Mouse (Mus musculus) natural killer cell, adult 2 months (primary cell): Measurements from ENCODE around the gene Gda.

ENCODE experiments used
- DNase-seq, 2 experiments: peaks; one replicate each; pipeline ENCODE4 v3.0.0; 2022; ENCODE audit warnings: low spot score in 2 of 2

Gene Gda

DNA sequence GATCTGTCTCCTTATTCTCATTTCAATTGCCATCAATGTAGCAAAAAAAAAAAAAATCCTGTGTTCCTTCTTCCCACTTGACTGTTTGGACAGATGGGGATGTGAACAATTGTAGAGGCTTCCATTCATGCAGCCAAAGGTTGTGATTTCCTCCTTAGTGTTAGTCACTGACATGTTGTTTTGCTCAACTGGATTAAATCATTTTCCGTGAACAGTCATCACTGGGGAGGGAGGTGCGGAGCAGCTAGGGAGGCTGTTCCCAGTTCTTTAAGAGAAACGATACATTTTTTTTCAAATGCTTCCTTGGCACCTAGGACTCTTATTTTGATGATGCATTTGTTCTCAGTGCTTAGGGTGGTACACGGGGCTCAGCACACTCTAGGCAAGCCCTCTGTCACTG lies 15.8 kb downstream of the Gda start:
- no peak for DNase-seq

DNA sequence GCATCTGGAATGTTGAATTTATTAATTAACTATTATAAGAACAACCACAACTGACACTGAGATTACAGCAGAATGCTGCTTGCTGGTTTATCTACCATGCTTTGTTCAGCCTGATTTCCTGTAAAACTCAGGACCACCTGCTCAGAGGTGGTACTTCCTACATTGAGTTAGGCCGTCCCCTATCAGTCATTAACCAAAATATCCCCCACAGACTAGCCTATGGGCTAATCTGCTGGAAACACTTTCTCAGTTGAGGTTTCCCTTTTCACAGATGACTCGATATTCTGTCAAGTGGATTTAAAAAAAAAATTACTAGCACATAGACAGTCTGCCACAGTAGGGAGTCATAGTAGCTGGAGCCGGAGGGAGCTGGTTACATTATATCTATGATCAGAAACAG lies 31.5 kb downstream of the Gda start:
- DNase-seq = no peak

DNA sequence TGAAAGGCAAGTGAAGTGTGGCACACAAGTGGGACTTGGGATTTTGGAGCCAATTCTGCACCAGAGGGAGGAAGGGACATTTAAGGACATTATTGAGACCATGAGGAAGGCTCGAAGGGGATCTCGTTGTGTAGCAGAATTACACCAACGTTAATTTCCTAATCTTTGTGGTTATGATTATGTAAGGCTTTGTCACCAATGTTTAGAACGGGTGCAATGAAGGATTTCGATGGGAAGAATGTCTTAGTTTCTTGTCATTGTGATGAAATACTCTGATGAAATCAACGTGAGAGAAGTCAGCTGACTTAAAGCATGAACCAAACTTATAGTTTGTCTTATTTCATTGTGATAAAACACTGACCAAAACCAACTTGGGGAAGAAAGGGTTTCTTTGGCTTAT lies 32.4 kb downstream of the Gda start:
- no peak for DNase-seq

DNA sequence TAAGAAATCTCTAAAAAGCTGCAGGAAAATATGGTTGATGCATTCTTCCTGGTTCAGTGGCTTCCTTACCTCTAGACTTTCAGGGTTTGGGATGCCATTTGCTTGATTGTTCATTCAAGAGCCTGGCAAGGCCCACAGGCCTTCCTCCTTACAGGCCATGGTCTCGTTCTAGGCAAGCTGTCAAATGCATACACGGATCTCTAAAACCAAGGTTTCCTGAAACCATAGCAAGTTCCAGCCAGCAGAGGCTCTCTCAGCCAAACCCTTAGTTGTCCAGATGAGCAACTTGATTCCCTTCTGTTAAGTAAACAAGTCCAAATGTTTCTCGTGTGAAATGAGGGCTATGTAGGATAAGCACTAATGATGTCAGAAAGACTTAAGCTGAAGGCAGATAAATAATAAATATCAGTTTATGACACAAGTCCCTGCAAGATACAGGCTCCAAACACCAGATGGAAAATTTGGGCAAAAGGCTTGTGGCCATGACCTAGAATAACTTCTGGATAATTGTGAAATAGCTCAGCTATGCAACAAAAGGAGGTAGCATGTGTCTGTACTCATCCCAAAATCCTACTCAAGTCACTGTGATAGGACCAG lies 34.0 kb downstream of the Gda start:
- no peak for DNase-seq

DNA sequence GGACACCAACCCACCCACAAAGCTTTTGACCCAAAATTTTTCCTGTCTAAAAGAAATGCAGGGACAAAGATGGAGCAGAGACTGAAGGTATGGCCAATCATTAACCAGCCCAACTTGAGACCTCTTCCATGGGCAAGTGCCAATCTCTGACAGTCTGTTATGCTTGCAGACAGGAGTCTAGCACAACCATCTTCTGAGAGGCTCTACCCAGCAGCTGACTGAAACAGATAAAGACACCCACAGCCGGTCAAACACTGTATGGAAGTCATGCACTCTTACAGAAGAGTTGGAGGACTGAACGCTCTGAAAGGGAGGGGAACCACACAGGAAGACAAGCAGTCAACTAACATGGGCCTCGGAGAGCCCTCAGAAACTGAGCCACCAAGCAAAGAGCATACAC lies 36.7 kb downstream of the Gda start:
- no peak for DNase-seq

DNA sequence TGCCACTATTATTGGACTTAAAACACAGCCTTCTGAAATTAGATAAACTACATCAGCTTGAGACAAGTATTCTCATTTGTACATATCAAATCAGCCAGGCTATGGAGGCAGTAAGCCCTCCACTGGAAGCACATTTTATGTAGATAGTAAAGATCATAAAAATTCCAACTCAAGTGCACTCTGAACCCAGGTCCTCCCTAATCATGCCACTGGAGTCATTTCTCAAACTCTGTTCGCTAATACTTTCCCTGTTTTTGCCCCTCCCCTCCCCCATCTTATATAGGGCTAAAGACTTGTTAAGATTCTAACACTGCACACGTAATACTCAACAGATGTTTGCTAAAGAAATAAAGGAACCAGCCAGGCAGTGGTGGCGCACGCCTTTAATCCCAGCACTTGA lies 39.9 kb downstream of the Gda start:
- DNase-seq = no peak

DNA sequence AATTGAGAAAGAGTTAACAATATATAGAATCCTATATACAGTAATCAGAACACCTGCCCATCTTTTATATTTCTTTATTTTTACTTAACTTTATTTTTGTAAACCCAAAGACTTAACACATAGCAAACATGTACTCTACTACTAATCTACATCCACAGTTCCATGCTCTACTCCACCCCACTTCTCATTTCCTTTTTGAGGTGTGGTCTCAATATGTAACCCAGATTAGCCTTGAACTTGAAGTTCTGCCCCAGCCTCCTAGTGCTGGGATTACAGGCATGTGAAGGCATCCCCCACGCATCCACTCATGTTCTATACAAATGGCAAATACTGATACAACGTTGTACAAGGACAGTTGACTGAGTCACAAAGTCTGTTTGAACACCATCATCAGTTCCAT lies 40.4 kb downstream of the Gda start:
- no peak for DNase-seq

DNA sequence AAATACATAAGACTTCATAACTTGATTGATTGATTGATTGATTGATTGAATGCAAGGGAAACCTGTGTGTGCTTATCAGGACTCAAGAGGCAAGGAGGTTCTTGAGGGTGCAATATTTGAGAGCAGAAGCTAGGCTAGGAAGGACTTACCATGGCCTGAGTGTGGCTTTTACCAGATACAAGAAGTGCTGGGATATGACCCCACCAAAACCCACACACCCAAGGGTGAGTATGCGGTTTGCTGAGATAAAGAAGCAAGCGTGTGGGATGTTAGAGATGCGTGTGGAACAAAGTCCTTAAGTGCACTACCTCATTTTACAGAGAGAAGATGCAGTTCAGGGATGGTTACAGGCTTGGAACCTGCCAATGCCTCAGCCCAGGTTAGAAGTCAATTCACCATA lies 41.0 kb downstream of the Gda start:
- DNase-seq = no peak

DNA sequence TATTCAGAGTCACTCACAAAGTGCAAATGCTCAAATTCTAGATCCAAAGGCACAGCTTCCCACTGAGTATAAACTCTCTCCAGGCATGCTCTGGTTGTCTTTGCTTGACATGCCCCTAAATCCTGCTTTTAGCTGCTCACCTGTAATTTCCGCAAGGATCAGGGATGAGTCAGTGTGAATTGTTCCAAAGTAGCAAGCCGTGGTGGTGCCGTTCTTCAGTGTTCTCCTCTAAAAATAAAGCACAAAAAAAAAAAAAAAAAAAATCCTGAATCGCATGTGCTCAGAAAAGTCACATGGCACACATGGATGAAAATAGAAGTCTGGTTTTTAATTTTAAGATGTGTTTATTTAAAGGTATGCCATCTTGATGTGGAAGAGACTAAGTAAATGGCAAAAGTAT lies 47.9 kb downstream of the Gda start:
- no peak for DNase-seq

DNA sequence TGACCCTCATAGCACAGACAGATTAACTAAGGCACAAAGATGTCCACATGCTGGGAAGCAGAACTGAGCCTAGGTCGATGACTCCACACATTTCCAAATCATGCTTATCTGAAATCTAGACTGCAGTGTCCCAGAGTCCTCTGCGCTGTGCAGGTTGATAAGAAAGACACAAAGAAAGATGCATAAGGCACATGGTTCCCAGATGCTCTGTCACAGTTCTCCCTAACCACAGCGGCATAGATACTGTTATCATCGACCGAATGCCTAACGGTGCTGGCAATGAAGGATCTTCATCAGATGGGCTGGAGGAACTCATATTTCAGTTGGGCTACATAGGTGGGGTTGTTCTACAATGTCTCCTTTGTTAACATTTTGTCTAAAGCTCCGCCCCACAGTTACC lies 49.5 kb downstream of the Gda start:
- no peak for DNase-seq

DNA sequence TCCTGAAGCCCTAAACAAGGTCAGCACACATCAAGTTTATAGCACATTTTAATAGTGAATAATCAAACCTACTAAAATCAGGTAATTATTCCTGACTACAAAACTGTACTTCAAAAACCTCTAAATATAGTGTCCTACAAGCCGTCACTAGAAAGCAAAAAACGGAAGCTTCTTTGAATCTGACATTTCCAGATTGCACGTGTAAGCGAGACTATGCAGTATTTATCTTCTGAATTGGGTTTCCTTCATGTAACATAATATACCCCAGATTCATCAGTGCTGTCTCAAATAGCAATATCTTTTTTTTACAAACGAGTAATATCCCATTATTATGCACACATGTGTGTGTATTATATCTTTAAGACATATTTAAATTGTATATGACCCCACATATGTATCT lies 54.8 kb downstream of the Gda start:
- no peak for DNase-seq

DNA sequence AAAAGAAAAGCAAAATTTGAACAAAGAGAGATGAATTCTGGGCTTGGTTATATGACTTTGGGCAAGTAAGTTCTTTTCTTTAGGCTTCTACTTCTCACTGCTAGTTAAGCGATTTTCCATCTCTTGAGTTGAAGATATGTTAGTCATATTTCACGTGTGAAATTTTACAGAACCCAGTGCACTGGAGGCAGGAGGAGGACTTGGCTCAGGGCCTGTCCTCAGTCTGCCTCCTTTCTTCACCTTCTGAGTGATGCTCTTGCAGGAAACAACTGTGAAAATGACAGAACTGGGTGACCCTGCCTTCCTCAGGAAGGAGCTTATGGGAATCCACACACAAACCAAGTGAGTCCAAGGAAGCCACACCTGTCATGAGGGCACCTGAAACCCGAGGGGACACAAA lies 57.9 kb downstream of the Gda start:
- DNase-seq = no peak

DNA sequence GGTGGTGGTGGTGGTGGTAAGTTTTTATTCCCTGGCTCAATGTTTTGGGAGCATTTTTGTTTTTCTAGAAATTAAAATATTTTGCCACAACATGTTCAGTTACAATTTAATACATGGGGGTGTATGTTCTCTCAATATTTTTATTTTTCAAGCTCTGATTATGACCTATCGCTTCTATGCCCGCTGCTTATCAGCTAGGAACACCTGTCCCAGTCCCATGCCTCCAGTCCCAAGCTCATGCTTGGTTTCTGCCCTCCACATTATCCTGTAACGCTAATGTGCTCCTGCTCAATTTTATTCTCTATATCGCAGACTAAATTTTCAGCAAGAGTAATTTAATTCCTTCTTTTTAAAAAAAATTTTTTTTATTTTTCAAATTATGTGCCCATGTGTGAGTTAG lies 64.1 kb downstream of the Gda start:
- DNase-seq = no peak

DNA sequence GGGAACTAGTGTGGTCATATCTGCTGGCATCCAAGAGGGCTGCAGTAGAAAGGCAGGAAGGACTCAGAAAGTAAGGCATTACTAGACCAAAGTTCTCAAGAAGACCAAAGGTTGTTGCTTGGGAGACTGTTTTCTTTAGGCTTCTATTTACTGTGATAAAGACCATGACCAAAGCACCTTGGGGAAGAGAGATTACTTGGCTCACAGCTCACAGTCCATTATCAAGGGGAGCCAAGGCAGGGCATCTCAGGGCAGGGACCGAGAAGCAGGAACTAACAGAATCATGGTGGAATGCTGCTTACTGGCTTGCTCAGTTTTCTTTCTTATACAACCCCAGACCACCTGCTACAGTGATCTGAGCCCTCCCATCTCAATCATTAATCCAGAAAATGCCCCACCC lies 65.9 kb downstream of the Gda start:
- no peak for DNase-seq

DNA sequence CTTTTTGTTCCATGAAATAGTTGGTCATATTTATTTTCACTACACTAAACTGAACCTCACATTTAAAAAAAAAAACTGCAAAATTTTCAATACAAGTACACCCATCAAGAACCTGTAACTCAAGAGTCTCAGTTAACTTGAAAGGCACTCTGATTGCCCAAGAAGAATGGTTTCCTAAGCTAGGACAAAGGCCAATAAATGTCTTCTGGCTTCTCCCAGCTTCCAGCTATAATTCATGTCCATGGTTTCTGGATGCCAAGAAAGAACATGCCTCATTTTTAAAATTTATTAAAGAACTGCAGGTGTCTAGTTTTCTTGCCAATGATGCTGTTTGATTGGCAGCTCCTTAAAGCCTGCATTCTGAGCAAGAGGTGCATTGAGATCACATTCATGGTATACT lies 75.3 kb downstream of the Gda start:
- DNase-seq = no peak

DNA sequence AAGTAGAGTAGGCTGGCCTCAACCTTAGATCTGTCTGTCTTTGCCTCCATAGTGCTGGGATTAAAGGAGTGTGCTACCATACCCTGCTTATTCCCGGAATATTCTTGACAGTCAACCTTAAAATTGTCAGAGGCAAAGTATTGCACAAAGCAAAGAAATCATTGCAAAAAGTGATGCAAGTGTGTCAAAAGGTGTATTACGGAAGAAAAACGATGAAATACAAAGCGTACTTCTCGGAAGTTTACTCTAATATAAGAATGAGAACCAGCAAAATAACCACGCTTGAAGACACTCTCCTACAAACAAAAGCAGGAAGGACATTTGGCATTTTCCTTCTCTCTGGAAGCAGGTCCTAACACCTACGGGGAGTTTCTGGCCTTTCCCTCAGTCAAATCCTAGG lies 76.9 kb downstream of the Gda start:
- no peak for DNase-seq

DNA sequence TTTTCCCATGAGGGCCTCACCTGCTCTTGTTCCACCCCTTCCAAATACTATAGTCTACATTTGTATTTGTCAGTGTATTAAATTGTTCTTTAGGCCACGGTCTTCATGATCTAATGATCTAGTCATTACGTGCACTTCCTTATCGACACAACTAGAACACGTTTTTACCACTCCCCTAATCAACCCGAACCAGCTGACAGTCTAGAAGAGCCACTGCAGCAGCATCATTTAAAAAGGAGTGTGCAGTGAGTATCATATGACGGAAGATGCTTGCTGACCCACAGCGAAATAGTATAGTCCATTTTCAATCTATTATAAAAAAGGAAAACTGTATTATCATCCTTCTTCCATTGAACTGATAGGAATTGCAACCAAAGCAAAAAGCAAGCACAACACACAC lies 82.3 kb downstream of the Gda start:
- no peak for DNase-seq

DNA sequence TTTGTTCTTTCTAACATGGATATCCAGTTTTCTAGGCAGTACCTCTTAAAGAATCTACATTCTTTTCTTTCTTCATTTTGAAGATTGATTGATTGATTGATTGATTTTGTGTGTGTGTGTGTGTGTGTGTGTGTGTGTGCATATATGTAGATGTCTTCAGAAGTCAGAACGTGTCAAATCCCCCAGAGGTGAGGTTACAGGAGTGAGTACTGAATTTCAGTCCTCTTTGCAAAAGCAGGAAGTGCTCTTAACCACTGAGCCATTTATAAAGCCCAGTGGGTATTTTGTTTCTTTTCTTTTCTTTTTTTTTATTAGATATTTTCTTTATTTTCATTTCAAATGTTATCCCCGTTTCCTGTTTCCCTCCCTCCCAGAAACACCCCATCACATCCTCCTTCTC lies 86.4 kb downstream of the Gda start:
- no peak for DNase-seq

DNA sequence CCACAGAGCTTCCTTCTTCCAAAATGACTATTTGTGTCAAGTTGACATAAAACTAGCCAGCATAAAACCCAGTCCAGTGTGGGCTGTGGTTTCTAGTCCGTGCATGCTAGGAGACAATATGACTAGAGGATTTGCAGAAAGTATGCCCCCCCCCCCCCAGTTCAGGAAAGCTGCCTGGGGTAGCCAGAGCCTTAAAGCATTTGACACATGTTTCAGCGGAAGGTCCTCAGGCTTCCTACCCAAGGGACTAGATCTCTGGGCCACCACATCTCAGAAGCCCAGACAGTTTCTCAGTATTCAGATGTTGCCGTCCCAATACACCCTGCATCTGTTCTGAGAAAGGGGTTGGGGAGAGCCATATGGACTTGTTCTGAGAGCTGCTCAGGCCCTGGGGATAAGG lies 89.0 kb downstream of the Gda start:
- no peak for DNase-seq

DNA sequence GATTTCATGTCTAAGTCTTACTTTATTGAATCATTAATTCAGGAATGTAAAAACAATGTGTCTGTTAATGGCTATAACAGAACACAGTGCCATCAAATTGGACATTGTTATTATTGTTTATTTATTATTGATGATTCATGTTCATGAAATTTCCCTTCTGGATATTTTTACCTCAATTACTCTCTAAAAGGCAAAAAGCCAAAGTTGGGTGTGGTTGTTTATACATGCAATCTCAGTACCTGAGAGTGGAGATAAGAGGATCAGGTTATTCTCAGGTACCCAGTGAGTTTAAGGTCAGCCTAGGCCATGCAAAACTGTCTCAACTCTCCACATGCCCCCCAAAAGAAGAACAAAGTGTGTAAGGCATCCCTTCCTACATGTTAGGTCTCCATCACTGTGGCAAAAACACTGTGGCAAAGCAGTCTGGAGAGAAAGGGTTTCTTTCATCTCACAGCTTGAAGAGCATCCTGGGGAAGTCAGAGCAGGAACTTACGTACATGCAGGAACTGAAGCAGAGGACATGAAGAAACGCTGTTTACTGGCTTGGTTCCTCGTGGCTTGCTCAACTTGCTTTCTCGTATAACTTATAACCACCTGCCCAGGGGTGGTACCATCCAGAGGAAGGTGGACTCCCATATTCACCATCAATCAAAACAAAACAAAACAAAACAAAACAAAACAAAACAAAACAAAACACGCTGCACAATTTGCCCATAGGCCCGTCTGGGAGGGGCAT lies 89.6 kb downstream of the Gda start:
- DNase-seq = no peak

DNA sequence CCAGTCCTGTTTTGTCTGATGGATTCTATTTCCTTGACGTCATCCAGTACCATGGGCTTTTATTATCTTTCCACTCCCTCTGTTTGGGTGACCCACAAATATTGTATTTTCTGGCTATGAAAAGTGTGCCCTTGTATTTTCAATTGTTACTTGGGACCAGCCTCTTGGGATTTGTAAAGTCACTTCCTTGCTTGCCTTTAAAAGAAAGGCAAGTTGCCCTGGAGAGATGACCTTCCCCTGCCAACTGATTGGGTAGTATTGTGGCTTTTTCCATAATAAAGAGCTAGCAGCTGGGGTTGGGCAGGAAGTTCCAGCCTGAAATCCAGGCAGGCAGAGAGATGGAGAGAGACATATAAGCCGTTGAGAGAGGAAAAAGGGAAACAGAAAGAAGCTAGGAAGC lies 91.5 kb downstream of the Gda start:
- DNase-seq = no peak

DNA sequence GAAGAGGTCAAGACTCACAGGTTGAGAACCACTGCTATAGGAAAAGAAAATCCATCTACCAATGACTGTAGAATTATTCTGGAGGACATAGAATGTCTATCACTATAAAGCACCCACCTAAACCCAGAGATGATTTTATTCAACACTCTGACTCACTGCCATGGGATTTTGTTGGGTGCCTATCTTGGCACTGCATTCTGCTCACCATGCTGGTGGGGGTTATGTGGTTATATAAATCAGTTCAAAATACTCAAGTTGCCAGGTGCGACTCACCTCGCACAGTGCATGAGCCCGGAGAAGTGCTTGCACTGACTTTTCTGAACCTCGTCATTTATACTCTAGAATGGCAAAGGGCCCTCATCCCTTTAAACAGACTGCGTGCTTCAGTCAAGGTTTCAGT lies 94.0 kb downstream of the Gda start:
- DNase-seq = no peak

DNA sequence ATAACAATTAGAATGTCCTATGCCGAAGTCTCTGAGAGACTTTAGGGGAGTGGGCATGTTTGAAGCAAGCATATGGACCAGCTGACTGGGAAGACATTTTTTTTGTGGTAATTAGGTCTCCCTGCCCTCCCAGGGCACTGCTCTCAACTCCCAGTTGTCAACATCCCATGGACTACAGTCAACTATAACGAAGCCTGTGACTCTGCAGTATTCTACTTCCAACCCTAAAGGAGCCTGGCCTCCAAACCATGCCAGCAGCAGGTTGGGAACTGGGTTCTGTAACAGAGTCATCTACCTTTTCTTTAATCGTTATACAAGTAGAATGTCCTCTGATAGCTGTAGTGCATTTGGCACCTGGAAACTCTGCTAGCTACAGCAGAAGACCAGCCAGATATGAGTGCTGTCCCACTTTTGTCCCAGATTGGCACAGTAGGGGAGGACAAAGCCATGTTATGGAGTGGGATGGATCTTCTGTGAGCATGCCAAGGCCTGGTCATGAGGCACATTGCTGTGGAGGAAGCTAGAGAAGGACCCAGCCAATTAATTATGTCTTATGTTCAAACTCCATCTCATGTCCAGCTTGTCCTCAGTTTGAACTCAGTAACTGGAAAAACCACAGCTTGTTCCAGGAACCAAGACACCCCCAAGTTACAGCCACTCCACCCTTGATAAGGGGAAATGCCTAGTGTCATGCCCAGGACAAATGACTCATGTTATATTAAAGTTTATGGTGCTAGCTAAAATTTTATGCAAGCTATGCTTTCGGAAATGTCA lies 96.6 kb downstream of the Gda start:
- DNase-seq = no peak
